Mouse (Mus musculus) midbrain, embryonic 14.5 days (tissue): Measurements from ENCODE around the gene Man1b1. TPM values are rescaled to one million over a fixed set of nuclear protein-coding genes. Genes with fewer than 3 reads are reported as not detected.

ENCODE experiments used
- ATAC-seq: fragments of 200-750 bp; cut with Nextera tagmentation; 2 replicates; pipeline ENCODE4 v1.8.0; 2017; ENCODE audit warnings: moderate number of reproducible peaks, moderate library complexity; ENCODE audit not compliant: low FRiP score, low TSS enrichment
- DNase-seq: peaks from one replicate; pipeline ENCODE4 v3.0.0-alpha.2; 2015
- H3K27ac ChIP-seq: fragments of 300-500 bp; sonication (generic); replicated peaks from 2 replicates; pipeline ENCODE4 v1.5.1; 2014; ENCODE audit warnings: mild to moderate bottlenecking, low read depth, low read length, moderate library complexity
- H3K27me3 ChIP-seq: fragments of 300-500 bp; sonication (generic); 2 replicates; pipeline ENCODE4 v1.6.1; 2014; ENCODE audit warnings: low read length, control low read depth, mixed read lengths; ENCODE audit not compliant: control insufficient read depth, insufficient read depth
- H3K36me3 ChIP-seq: fragments of 300-500 bp; sonication (generic); 2 replicates; pipeline ENCODE4 v1.6.1; 2014; ENCODE audit warnings: low read length, control low read depth; ENCODE audit not compliant: control insufficient read depth, insufficient read depth
- H3K4me1 ChIP-seq: fragments of 300-500 bp; sonication (generic); 2 replicates; pipeline ENCODE4 v1.6.1; 2014; ENCODE audit warnings: mild to moderate bottlenecking, antibody characterized with exemption, low read length, control low read depth; ENCODE audit not compliant: control insufficient read depth, insufficient read depth
- H3K4me2 ChIP-seq: fragments of 300-500 bp; sonication (generic); 2 replicates; pipeline ENCODE4 v1.6.1; 2014; ENCODE audit warnings: mild to moderate bottlenecking, low read length, moderate library complexity
- H3K4me3 ChIP-seq: fragments of 300-500 bp; sonication (generic); replicated peaks from 2 replicates; pipeline ENCODE4 v1.5.1; 2014; ENCODE audit warnings: low read depth, low read length
- H3K9ac ChIP-seq: fragments of 300-500 bp; sonication (generic); replicated peaks from 2 replicates; pipeline ENCODE4 v1.6.1; 2014; ENCODE audit warnings: mild to moderate bottlenecking, low read length, moderate library complexity
- H3K9me3 ChIP-seq: fragments of 300-500 bp; sonication (generic); 2 replicates; pipeline ENCODE4 v1.6.1; 2016; ENCODE audit warnings: low read length, control low read depth, mixed read lengths; ENCODE audit not compliant: control insufficient read depth
- WGBS: fragments of 180-500 bp; shearing (Covaris S2); extraction: QIAGEN DNeasy Blood & Tissue Kit; methylation state at CpG from one replicate; pipeline ENCODE4 v1.1.7; 2014; 5-methylcytosine and 5-hydroxymethylcytosine counted together
- polyA plus RNA-seq: library from polyadenylated mRNA; unstranded; fragments of >200 nt; fragmentation: Nextera tagmentation; extraction: Ambion mirVana; gene quantifications from 2 replicates; pipeline ENCODE4 v1.2.1, GENCODE M21; 2014

Man1b1 gene
- polyA plus RNA-seq, 1 experiment from 2014 or later = 71.2 TPM

GRCm38 (mm10) chr2:25318119-25318966 lies 13.8 kb upstream of the Man1b1 start:
- H3K27me3 ChIP-seq = peaks cover 21% of the 10 kb centered on the region
- peak overlapping the region; percentile 61 for H3K9ac ChIP-seq
- H3K4me1 ChIP-seq = 0 out of 2 replicates have a peak, but pooled peaks cover 2% of the 10 kb centered on the region
- 4% methylated on average over 31 of the region's 31 CpGs for WGBS
- peak overlapping the region; percentile 64 for H3K4me2 ChIP-seq
- peak overlapping the region; percentile 77 for H3K27ac ChIP-seq
- ATAC-seq (peak; percentile 38), DNase-seq (peak; percentile 69)
- peak overlapping the region; percentile 57 for H3K4me3 ChIP-seq
- no peaks in the 10 kb centered on the region for H3K9me3 ChIP-seq
- peaks cover under 1% of the 10 kb centered on the region; the same call in 1 of the 2 replicates for H3K36me3 ChIP-seq

GRCm38 (mm10) chr2:25318971-25319773 lies 13.0 kb upstream of the Man1b1 start, which contains the start of gene Grin1:
Grin1 (minus strand) TSS chr2:25319187.
- H3K27me3 ChIP-seq = peaks cover 16% of the 10 kb centered on the region

GRCm38 (mm10) chr2:25320084-25320483 lies 12.1 kb upstream of the Man1b1 start:
- no peak overlapping the region for H3K9ac ChIP-seq
- DNase-seq (no peak), ATAC-seq (no peak)
- 42% methylated on average over 2 of the region's 2 CpGs for WGBS
- H3K27ac ChIP-seq = no peak overlapping the region
- no peak overlapping the region for H3K4me2 ChIP-seq
- H3K27me3 ChIP-seq = peaks cover 11% of the 10 kb centered on the region
- H3K4me3 ChIP-seq = no peak overlapping the region
- H3K9me3 ChIP-seq = no peaks in the 10 kb centered on the region
- 0 out of 2 replicates have a peak, but pooled peaks cover 2% of the 10 kb centered on the region for H3K4me1 ChIP-seq
- no peaks in the 10 kb centered on the region for H3K36me3 ChIP-seq

More at GRCm38 (mm10) chr2:25318971-25319773, 13.0 kb upstream of the Man1b1 start, which contains the start of gene Grin1:
- H3K4me3 ChIP-seq = peak within 1 kb of the TSS; percentile 57
- ATAC-seq (peak; percentile 78), DNase-seq (peak; percentile 96)
- WGBS = 10% methylated on average over 58 of the region's 58 CpGs
- H3K36me3 ChIP-seq = no peaks in the 10 kb centered on the region
- 0 out of 2 replicates have a peak, but pooled peaks cover 2% of the 10 kb centered on the region for H3K4me1 ChIP-seq
- H3K4me2 ChIP-seq = peak within 1 kb of the TSS; percentile 64
- peak within 1 kb of the TSS; percentile 77 for H3K27ac ChIP-seq
- H3K9me3 ChIP-seq = no peaks in the 10 kb centered on the region
- peak within 1 kb of the TSS; percentile 61 for H3K9ac ChIP-seq

- no peak for DNase-seq
- H3K27me3 ChIP-seq = no peaks in the 10 kb centered on the region
- WGBS = 86% methylated on average over 2 of the region's 2 CpGs
- peaks cover under 1% of the 10 kb centered on the region; the same call in 1 of the 2 replicates for H3K4me1 ChIP-seq
- no peak overlapping the region for H3K27ac ChIP-seq
- ATAC-seq = no peak
- no peak overlapping the region for H3K9ac ChIP-seq
- H3K9me3 ChIP-seq = no peaks in the 10 kb centered on the region
- H3K4me2 ChIP-seq = no peak overlapping the region
- no peaks in the 10 kb centered on the region for H3K36me3 ChIP-seq
- H3K4me3 ChIP-seq = no peak overlapping the region
Measured at GRCm38 (mm10) chr2:25326036-25326435, 6.1 kb upstream of the Man1b1 start.

- H3K4me1 ChIP-seq = peaks cover 7% of the 10 kb centered on the region
- H3K36me3 ChIP-seq = no peaks in the 10 kb centered on the region
- H3K4me3 ChIP-seq = no peak overlapping the region
- H3K9ac ChIP-seq = no peak overlapping the region
- no peak for ATAC-seq
- H3K27ac ChIP-seq = no peak overlapping the region
- H3K9me3 ChIP-seq = no peaks in the 10 kb centered on the region
- no peak overlapping the region for H3K4me2 ChIP-seq
- 32% methylated on average over 7 of the region's 7 CpGs for WGBS
- DNase-seq = peak; percentile 73
- H3K27me3 ChIP-seq = no peaks in the 10 kb centered on the region
Measured at GRCm38 (mm10) chr2:25328440-25328839, 3.7 kb upstream of the Man1b1 start.

- WGBS = 63% methylated on average over 9 of the region's 9 CpGs
- no peaks in the 10 kb centered on the region for H3K27me3 ChIP-seq
- ATAC-seq = no peak
- H3K9ac ChIP-seq = peak overlapping the region; percentile 80
- H3K4me2 ChIP-seq = peak overlapping the region; percentile 93
- peaks cover 29% of the 10 kb centered on the region for H3K36me3 ChIP-seq
- H3K9me3 ChIP-seq = no peaks in the 10 kb centered on the region
- H3K4me3 ChIP-seq = peak overlapping the region; percentile 92
- no peak overlapping the region for H3K27ac ChIP-seq
- DNase-seq = no peak
- H3K4me1 ChIP-seq = peaks cover 11% of the 10 kb centered on the region
Measured at GRCm38 (mm10) chr2:25331470-25331869, 668 bp upstream of the Man1b1 start.

GRCm38 (mm10) chr2:25333569-25333968 lies 1.4 kb downstream of the Man1b1 start:
- WGBS = 89% methylated on average over 2 of the region's 2 CpGs
- peaks cover 50% of the 10 kb centered on the region for H3K36me3 ChIP-seq
- ATAC-seq (no peak), DNase-seq (no peak)
- peak overlapping the region; percentile 83 for H3K9ac ChIP-seq
- H3K9me3 ChIP-seq = no peaks in the 10 kb centered on the region
- no peak overlapping the region for H3K27ac ChIP-seq
- no peaks in the 10 kb centered on the region for H3K27me3 ChIP-seq
- H3K4me3 ChIP-seq = peak overlapping the region; percentile 92
- peak overlapping the region; percentile 93 for H3K4me2 ChIP-seq
- peaks cover 11% of the 10 kb centered on the region for H3K4me1 ChIP-seq

- peaks cover 90% of the 10 kb centered on the region for H3K36me3 ChIP-seq
- H3K4me2 ChIP-seq = no peak overlapping the region
- no peaks in the 10 kb centered on the region for H3K27me3 ChIP-seq
- no peak overlapping the region for H3K9ac ChIP-seq
- 94% methylated on average over 6 of the region's 6 CpGs for WGBS
- ATAC-seq (no peak), DNase-seq (no peak)
- peaks cover 5% of the 10 kb centered on the region for H3K4me1 ChIP-seq
- H3K9me3 ChIP-seq = no peaks in the 10 kb centered on the region
- H3K27ac ChIP-seq = no peak overlapping the region
- H3K4me3 ChIP-seq = no peak overlapping the region
Measured at GRCm38 (mm10) chr2:25338303-25338702, 6.2 kb downstream of the Man1b1 start.
